14 mouse cellular contexts compared by ENCODE assay signal in genomic region chr11:80549854-80550253, GRCm38 (mm10).
DNase-seq lines count a peak whose midpoint lies in the region; ATAC-seq and TF ChIP-seq lines count a peak whose summit lies in the region.
"Had no signal": no experiment of that assay in that cellular context is flagged by ENCODE, and none has a peak within 500 bp of the region (broad histone marks: within the 10 kb centered on the region; RNA-seq: fewer than 3 reads in every experiment).

No protein-coding gene starts in this region.

- peaks cover 26% of the 10 kb centered on the region for H3K4me1 ChIP-seq in hindbrain, embryonic 15.5 days (replicated peaks)
- H3K4me1 ChIP-seq in hindbrain, embryonic 10.5 days (replicated peaks) = 0 out of 2 replicates have a peak, but pooled peaks cover 5% of the 10 kb centered on the region
- H3K4me1 ChIP-seq in lung, embryonic 14.5 days (ENCODE audit: insufficient read depth) = no peaks in the 10 kb centered on the region
- no peaks in the 10 kb centered on the region; the same call in 1 of the 2 replicates for H3K4me1 ChIP-seq in embryonic facial prominence, embryonic 11.5 days (ENCODE audit: control insufficient read depth, insufficient read depth, low read length)
- H3K4me1 ChIP-seq: heart, embryonic 13.5 days had no signal

- no peak overlapping the region for H3K4me3 ChIP-seq in hindbrain, embryonic 15.5 days
- H3K4me3 ChIP-seq in hindbrain, embryonic 10.5 days = no peak overlapping the region
- H3K4me3 ChIP-seq in lung, embryonic 14.5 days (ENCODE audit: low read depth, low read length) = no peak overlapping the region
- H3K4me3 ChIP-seq in embryonic facial prominence, embryonic 11.5 days (ENCODE audit: low read depth, low read length) = no peak overlapping the region
- H3K4me3 ChIP-seq: heart, embryonic 13.5 days; limb, embryonic 15.5 days; midbrain, embryonic 13.5 days had no signal

- no peak for DNase-seq in hindbrain, embryonic 10.5 days (ENCODE audit: low spot score)
- peak; percentile 16 for DNase-seq in lung, embryonic 14.5 days
- DNase-seq in lung, postnatal 36 days = no peak
- peak; percentile 61 for DNase-seq in embryonic facial prominence, embryonic 11.5 days (ENCODE audit: low spot score)
- peak; percentile 29 for DNase-seq in forelimb bud, embryonic 11.5 days (ENCODE audit: low read depth, low spot score)
- no peak for DNase-seq in spleen, postnatal 10 days (ENCODE audit: low spot score in 2 of 2)
- DNase-seq: liver, postnatal 0 days; thymus, adult 18-20 months had no signal

- ATAC-seq in hindbrain, embryonic 15.5 days (ENCODE audit: low FRiP score, low read depth) = no peak
- no peak for ATAC-seq in lung, embryonic 14.5 days (ENCODE audit: insufficient read depth)
- no peak for ATAC-seq in embryonic facial prominence, embryonic 11.5 days (replicated peaks; ENCODE audit: insufficient number of reproducible peaks, low FRiP score, low TSS enrichment, low read depth)
- ATAC-seq: intestine, postnatal 0 days; liver, postnatal 0 days had no signal

- no peak overlapping the region for H3K9ac ChIP-seq in hindbrain, embryonic 15.5 days
- H3K9ac ChIP-seq in lung, embryonic 14.5 days = no peak overlapping the region
- no peak overlapping the region for H3K9ac ChIP-seq in embryonic facial prominence, embryonic 11.5 days (replicated peaks; ENCODE audit: low read length)
- H3K9ac ChIP-seq: heart, embryonic 13.5 days; limb, embryonic 15.5 days; liver, postnatal 0 days; midbrain, embryonic 13.5 days had no signal

- no peaks in the 10 kb centered on the region for H3K9me3 ChIP-seq in hindbrain, embryonic 15.5 days
- H3K9me3 ChIP-seq in hindbrain, embryonic 10.5 days = no peaks in the 10 kb centered on the region
- H3K9me3 ChIP-seq in lung, embryonic 14.5 days (ENCODE audit: low read depth, low read length) = no peaks in the 10 kb centered on the region
- H3K9me3 ChIP-seq in embryonic facial prominence, embryonic 11.5 days (replicated peaks; ENCODE audit: control insufficient read depth, low read length) = no peaks in the 10 kb centered on the region
- H3K9me3 ChIP-seq: G1E; heart, embryonic 13.5 days; limb, embryonic 15.5 days; midbrain, embryonic 13.5 days had no signal

- no peak for TF ChIP-seq CTCF in lung, embryonic 14.5 days (IDR thresholded peaks at IDR 0.05; ENCODE audit: low read depth)

- no peaks in the 10 kb centered on the region for H3K27me3 ChIP-seq in hindbrain, embryonic 15.5 days
- H3K27me3 ChIP-seq in hindbrain, embryonic 10.5 days (ENCODE audit: insufficient read depth, poor library complexity, severe bottlenecking) = no peaks in the 10 kb centered on the region
- H3K27me3 ChIP-seq in lung, embryonic 14.5 days (ENCODE audit: insufficient read depth, low read length) = no peaks in the 10 kb centered on the region
- H3K27me3 ChIP-seq in embryonic facial prominence, embryonic 11.5 days (ENCODE audit: control insufficient read depth, insufficient read depth, low read length) = no peaks in the 10 kb centered on the region
- H3K27me3 ChIP-seq: heart, embryonic 13.5 days; limb, embryonic 15.5 days; midbrain, embryonic 13.5 days had no signal

- WGBS in hindbrain, embryonic 15.5 days = 69% methylated on average over 6 of the region's 6 CpGs
- WGBS in hindbrain, embryonic 10.5 days = 82% methylated on average over 6 of the region's 6 CpGs
- WGBS in lung, embryonic 14.5 days = 48% methylated on average over 6 of the region's 6 CpGs
- 56% methylated on average over 6 of the region's 6 CpGs for WGBS in embryonic facial prominence, embryonic 11.5 days

- H3K36me3 ChIP-seq in hindbrain, embryonic 15.5 days = no peaks in the 10 kb centered on the region
- H3K36me3 ChIP-seq in hindbrain, embryonic 10.5 days = no peaks in the 10 kb centered on the region
- no peaks in the 10 kb centered on the region for H3K36me3 ChIP-seq in lung, embryonic 14.5 days (ENCODE audit: insufficient read depth)
- no peaks in the 10 kb centered on the region for H3K36me3 ChIP-seq in embryonic facial prominence, embryonic 11.5 days (replicated peaks; ENCODE audit: control insufficient read depth, insufficient read depth, low read depth, low read length)
- H3K36me3 ChIP-seq: G1E; heart, embryonic 13.5 days; limb, embryonic 15.5 days; midbrain, embryonic 13.5 days had no signal

- H3K27ac ChIP-seq in hindbrain, embryonic 15.5 days (replicated peaks) = 0 out of 2 replicates have a peak overlapping the region, but pooled peaks have one; percentile 42
- no peak overlapping the region; the same call in 1 of the 2 replicates for H3K27ac ChIP-seq in hindbrain, embryonic 10.5 days
- no peak overlapping the region for H3K27ac ChIP-seq in lung, embryonic 14.5 days (ENCODE audit: low read depth)
- H3K27ac ChIP-seq in embryonic facial prominence, embryonic 11.5 days (replicated peaks; ENCODE audit: low read depth, low read length) = no peak overlapping the region; the same call in 1 of the 2 replicates
- H3K27ac ChIP-seq: heart, embryonic 13.5 days; limb, embryonic 15.5 days; midbrain, embryonic 13.5 days had no signal

- no peak overlapping the region for H3K4me2 ChIP-seq in hindbrain, embryonic 15.5 days
- H3K4me2 ChIP-seq in lung, embryonic 14.5 days = no peak overlapping the region
- no peak overlapping the region for H3K4me2 ChIP-seq in embryonic facial prominence, embryonic 11.5 days (ENCODE audit: low read depth, low read length)
- H3K4me2 ChIP-seq: heart, embryonic 13.5 days; limb, embryonic 15.5 days; midbrain, embryonic 13.5 days had no signal

Comparison
In these comparisons a context has a peak if more than half of its experiments do, and no peak if none do; other contexts are left out.
1. DNase-seq: peak in lung, embryonic 14.5 days (single experiment), embryonic facial prominence, embryonic 11.5 days (single experiment) and forelimb bud, embryonic 11.5 days (single experiment); none in hindbrain, embryonic 10.5 days (single experiment), lung, postnatal 36 days (single experiment) and spleen, postnatal 10 days (0 of 2).